Mouse (Mus musculus): ENCODE results near the gene Rbfox3.

Rbfox3 gene

DNA sequence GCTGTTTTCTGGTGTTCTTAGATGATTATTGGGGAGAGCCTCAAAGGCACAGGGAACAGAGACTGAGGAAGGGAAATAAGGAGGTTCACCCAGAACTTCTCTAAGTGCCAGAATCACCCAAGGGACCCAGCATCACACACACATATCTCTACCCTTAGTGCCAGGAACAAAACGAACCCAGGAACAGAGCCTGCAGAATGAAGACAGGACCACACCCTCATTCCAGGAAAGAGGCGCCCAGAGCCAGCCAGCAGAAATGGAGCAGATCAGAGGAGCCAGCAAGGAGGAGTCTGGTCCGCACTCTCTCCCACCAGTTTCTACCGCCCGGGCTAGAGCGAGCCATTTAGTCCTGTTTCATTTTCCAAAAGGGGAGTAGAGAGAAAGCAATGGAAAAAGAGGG, 358.4 kb downstream of the Rbfox3 start:
- no peak for DNase-seq (ENCODE audit: low read depth, low spot score)

- no peak for DNase-seq (ENCODE audit: low read depth, low spot score)
These were observed 358.9 kb downstream of the Rbfox3 start for GRCm38 (mm10) chr11:118552478-118552877.

GRCm38 (mm10) chr11:118551705-118552104, 359.7 kb downstream of the Rbfox3 start:
- DNase-seq (ENCODE audit: low read depth, low spot score), result no peak

DNA sequence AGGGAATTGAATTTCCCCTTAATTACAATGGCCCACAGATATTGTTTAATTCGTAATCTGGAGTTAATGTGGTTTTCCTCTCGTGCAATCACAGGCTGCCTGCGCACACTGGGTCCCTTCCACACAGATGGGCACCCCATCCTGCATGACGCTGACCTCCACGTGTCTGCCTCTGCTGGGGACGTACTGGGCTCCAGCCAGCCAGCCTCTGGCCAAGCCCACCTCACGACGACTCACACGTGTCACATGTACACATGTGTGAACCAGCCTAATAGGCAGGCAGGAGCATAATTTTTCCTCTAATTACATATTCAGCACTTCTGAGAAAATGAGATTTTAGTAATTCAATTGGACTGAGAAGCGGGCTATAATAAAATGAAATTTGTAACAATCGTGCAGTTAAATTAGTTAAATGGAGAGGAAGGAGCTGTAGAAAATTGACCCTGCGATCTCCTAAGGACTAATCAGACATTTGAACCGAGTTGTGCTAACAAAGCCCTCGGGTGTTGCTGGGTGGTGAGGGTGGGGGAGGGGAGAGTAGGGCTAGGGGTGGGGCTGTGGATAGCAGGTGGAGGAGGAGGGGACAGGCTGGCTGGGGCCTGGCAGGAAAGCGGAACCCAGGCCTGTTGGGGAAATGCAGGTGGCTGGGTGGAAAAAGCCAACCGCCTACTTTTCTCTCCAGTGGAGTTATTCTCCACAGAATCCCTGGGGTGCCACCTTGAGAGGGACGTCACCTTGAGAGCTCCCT, 360.4 kb downstream of the Rbfox3 start:
- no peak for DNase-seq (ENCODE audit: low read depth, low spot score)

DNA sequence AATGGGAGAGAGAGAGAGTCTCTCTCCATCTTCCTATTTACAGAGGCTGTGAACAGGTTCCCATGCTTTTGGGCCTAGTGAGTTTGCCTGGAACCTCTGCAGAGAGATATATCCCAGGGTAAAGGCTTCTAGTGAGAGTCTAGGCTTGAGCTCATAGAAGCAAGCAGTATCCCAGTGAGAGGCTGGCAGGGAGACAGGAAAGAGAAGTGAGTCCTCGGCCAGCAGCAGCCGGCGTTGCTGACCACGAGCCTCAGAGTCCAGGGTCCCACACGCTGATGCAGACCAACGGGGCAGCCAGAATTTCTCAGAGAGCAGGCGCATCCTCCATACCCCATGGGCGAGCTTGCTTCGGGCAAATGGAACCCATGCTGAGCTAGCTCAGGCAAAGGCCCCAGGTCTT, 363.2 kb downstream of the Rbfox3 start:
- DNase-seq (ENCODE audit: low read depth, low spot score), result no peak

DNA sequence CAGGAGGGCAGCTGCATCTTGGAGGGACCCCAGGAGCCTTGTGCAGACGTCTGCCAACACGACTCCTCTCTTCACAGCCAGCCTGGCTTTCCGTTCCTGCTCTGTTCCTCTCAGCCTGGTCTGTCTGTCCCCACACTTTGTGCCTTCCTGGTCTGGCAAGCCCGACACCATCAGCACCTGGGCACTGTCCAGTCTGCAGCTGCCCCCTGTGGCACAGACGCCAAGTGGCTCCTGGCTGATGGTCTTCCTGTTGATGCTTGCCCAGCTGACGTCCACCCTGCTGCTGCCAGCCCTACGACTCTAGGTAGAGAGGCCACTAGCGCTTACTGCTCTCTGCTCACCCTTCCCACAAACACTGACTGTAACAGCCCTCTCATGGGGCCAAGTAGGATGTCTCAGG, 365.1 kb downstream of the Rbfox3 start:
- no peak for DNase-seq (ENCODE audit: low read depth, low spot score)

DNA sequence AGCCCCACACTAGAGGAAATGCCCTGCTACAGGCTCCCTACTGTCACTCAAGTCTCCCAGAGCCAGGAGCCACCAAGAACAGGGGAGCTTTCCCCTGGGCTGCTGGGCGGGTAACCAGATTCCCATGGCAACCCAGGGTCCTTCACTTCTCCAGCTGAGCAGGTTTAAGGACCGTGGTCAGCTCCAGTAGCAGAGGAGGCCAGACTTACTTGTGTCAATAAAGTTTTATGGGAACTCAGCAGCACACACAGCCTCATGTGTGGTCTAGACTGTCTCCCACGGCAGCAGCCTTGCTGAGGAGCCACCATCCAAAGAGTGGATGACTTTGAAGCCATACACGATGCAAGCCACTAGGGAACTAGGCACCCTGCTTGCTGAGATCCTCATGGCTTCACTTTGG, 365.7 kb downstream of the Rbfox3 start:
- DNase-seq (ENCODE audit: low read depth, low spot score), result no peak

DNA sequence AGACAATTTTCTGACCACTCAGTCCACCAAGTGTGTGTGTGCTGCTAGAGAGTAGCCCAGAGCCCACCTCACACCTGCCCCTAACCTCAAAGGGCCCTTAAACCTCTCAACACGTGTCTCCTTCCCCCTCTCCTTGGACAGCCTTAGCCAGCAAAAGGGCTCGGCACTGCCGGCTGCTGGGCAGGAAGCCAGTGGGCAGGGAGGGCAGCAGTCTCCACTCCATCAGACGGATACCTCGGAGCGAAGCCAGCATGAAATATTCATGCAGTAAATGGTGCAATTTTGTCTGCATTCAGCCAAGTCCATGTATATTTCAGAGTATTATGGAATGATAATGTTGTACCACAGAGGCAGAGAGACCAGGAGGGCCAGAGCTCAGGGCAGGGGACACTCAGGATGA, 366.8 kb downstream of the Rbfox3 start:
- no peak for DNase-seq (ENCODE audit: low read depth, low spot score)

- no peak for DNase-seq (ENCODE audit: low read depth, low spot score)
These were observed 368.5 kb downstream of the Rbfox3 start for GRCm38 (mm10) chr11:118542906-118543305.

- peak; percentile 27 for DNase-seq (ENCODE audit: low read depth, low spot score)
These were observed 370.9 kb downstream of the Rbfox3 start for GRCm38 (mm10) chr11:118540411-118541026.

DNA sequence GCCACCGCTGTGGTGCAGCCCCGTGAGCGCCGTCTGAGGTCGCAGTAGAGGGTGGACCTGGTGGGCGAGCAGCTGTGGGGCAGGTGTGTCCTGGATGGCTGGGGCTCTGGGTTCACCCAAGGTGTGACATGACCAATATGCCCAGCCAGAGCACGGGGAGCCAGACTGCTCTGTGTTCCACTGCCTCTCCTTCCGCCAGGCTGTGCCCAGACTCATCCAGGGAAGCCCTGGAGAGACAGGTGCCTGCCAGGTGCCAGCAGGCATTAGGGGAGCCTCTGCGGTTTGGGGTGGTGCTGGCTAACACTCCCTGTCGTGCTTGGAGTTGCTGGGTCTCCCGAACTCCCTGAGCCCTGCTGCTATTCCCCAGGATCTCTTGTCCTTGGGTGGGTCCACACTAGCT, 373.4 kb downstream of the Rbfox3 start:
- no peak for DNase-seq (ENCODE audit: low read depth, low spot score)

DNA sequence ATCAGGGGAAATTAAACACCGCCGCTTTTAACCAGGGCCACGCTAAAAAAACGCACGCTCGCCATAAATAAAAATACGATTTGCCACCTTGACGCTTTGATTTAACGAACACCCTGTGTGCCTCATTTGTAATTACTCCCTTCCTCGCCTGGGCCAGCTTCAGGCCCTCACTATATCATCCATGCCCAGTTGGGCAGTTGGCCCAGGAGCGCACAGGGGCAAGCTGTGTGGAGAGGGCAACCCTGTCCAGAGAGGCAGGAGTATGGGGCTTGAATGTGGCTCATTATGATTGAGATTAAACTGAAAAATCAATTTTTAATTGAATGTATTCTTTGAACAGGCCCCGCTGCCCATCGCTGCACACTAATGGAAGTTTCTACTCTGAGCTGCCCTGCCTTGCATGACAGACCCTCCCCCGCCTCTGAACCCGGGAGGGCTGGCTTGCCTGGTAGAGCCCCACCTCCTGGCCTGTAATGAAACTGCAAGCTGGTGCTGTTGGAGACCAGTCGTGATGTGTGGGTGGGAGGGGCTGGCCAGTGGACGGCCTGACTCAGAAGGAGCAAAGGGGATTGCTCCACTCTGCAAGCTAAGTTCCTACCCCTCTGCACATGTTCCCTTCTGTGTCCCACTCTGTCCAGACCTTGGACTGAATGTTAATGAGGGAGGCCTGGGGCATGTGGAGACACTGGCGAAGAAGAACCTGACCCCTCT, 376.9 kb downstream of the Rbfox3 start:
- peak; percentile 27 for DNase-seq (ENCODE audit: low read depth, low spot score)

- DNase-seq (ENCODE audit: low read depth, low spot score), result no peak
These were observed 381.1 kb downstream of the Rbfox3 start for GRCm38 (mm10) chr11:118530313-118530712.

DNA sequence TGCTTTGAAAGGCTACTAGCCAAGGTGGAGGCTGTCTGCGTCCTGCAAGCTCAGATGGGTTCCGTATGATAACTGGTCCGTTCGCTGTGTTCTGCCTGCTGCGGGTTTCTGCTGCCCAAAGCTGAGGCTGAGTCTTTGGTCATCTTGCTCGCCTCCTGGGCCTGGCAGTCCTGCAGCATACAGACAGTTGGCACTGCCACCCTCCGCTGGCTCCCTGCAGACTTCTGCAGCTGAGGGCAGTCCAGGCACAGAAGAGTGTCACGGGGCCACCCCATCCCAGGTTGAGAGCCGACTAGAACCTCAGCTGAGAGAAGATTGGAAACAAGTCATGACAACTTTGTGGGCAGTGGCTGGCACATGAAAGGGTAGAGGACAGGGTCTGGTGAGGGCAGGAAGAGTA, 382.6 kb downstream of the Rbfox3 start:
- DNase-seq (ENCODE audit: low read depth, low spot score), result no peak

DNA sequence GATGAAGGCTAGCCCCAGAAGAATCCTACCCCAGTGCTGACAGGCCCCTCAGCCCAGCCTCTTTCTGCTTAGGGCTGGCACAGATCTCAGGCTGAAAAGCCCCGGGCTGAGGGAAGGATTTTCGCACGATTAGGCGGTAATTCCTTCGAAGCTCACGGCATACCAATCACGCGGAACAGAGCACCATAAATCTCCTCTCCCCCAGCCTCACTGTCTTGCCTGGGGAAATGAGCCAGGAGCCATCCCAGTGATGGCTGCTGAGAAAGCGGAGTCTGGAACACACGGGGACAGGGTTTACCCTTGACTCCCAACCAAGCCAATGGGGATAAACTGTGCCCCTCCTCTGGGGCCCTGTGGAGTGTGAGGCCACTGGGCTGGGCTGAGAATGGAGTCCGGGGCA, 386.3 kb downstream of the Rbfox3 start:
- DNase-seq (ENCODE audit: low read depth, low spot score), result no peak

DNA sequence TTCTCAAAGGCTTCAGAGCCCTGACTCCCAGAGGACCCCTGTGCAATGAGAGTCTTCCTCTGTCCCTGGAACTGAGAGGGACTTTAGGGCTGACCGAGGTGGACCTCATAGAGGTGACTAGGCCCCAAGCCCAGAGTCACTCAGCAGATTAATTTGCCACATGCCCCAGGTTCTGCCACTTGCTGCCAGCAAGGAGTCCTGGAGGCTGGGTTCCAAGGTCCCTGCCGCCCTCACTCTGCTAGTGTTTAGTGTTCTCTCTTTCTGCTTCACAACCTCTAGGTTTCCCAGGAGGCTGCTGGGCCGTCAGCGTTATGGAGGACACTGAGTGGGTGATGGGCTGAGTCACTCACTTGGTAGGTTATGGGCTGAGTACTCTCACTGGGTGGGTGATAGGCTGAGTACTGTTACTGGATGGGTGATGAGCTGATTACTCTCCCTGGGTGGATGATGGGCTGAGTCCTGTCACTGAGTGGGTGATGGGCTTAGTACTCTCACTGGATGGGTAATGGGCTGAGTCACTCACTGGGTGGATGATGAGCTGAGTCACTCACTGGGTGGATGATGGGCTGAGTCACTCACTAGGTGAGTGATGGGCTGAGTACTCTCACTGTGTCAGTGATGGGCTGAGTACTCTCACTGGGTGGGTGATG, 387.8 kb downstream of the Rbfox3 start:
- peak; percentile 53 for DNase-seq (ENCODE audit: low read depth, low spot score)

- no peak for DNase-seq (ENCODE audit: low read depth, low spot score)
These were observed 390.5 kb downstream of the Rbfox3 start for GRCm38 (mm10) chr11:118520932-118521331.

DNA sequence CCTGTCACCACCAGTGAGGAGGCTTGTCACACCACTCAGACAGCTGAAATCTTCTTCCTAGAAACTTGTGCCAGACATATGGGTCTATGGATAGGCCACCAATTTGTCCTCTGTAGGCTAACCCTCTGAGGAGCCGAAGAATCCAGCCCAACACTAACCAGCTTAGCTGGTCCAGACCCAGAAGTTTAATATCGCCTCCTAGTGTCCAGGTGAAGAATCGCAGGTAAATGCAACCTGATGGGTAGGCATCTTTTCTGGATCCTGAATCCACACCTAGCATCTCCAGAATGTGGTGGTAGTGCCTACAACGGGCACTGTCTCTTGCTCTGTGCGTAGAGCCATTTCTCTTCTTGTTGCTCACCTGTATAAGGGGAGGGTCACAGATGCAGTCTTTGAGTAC, 391.1 kb downstream of the Rbfox3 start:
- DNase-seq (ENCODE audit: low read depth, low spot score), result no peak

DNA sequence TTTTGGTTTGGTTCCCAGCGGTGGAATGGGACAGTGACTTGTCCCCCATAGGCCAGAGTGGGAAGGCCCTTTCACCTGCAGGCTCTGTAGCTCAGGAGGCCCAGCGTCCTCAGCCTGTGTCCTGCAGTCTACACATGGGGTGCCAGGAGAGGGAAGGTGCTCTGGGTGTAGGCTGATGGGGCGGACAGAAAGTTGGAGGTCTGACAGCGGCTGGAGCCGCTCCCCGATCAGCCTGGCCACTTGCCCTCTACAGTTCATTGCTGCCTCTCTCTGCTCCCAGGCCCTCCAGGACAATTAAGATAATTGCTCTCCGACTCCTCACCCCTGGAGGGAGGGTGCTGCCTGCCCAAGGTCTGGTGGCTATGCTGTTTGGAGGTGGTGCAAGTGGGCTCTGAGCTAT, 392.7 kb downstream of the Rbfox3 start:
- no peak for DNase-seq (ENCODE audit: low read depth, low spot score)

DNA sequence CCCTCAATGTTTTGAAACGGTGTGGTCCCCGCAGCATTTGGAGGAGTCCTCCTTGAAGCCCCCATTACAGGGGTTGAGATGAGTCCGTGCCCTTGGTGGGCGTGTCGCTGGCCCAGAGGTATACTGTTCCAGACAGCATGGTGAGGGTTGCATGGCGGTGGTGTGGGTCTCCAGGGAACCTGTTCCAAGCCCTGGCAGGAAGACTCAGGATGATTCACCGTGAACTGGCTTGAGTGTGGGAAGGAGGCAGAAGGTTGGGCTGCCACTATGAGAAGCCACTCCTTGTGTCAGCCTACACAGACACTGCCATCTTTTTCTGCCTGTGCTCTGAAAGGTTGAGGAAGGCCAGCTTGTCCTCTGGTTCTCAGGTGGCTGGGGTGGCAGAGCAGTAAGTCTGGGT, 393.5 kb downstream of the Rbfox3 start:
- DNase-seq (ENCODE audit: low read depth, low spot score), result peak; percentile 75

- DNase-seq (ENCODE audit: low read depth, low spot score), result no peak
These were observed 399.0 kb downstream of the Rbfox3 start for GRCm38 (mm10) chr11:118512257-118512910.

GRCm38 (mm10) chr11:118511851-118512250, 399.5 kb downstream of the Rbfox3 start:
- DNase-seq (ENCODE audit: low read depth, low spot score), result no peak

All from 3T3-L1 (cell line).